Mouse (Mus musculus) fat pad, adult 2 months (tissue): ENCODE measurements at regions not wholly inside any gene's neighbourhood (a gene's known extent, or its start where the extent isn't known, plus 50 kb on each side); places are given as distances from the start of the nearest gene placed in this dataset.
"Not testable (repeated sequence)": the region's sequence is repeated elsewhere in the genome, so short reads cannot be mapped to it uniquely, and the experiment has no call there.

Source experiments
- DNase-seq: peaks from one replicate; pipeline ENCODE4 v3.0.0-alpha.2; 2011; ENCODE audit warnings: low read depth, low spot score; ENCODE audit errors: extremely low read depth

DNA sequence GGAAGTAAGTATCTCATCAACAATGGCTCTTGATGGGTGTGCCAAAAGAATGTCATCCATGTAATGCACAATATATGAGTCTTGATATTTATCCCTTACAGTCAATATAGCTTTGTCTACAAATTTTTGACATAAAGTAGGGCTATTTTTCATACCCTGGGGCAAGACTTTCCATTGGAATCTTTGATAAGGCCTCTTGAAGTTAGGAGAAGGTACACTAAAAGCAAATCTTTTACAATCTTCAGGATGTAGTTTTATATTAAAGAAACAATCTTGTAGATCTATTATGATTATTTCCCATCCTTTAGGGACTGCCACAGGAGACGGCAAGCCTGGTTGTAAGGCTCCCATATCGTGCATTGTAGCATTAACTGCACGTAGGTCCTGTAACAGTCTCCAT is 1038.8 kb upstream of the Sel1l start:
- no peak for DNase-seq

DNA sequence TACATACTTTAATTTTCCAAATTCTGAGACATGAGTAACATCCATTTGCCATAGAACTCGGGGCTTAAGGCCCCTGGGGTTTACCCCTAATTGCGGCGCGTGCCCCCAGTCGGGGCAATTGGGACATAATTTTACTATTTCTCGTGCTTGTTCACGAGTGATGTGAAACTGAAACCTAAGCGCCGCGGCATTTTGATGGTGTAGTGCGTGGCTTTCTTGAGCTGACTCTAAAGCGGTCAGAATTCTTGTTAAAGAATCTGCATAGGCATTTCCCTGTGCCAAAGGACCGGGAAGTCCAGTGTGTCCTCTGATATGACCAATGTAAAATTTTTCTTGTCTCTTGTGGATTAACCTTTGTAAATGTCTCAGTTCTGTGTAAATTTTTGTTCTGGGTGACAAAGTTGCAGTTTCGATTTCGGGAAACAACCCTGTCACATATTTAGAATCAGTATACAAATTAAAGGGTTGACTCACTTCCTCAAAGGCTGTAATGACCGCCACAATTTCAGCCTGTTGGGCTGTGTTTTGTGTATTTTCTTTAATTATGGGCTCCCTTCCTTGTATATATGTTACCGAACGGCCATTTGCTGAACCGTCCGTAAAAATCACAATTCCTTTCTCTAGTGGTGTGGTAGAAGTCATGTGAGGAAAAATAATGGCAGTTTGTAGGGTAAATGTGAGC is 1037.6 kb upstream of the Sel1l start:
- not testable (repeated sequence) for DNase-seq

DNA sequence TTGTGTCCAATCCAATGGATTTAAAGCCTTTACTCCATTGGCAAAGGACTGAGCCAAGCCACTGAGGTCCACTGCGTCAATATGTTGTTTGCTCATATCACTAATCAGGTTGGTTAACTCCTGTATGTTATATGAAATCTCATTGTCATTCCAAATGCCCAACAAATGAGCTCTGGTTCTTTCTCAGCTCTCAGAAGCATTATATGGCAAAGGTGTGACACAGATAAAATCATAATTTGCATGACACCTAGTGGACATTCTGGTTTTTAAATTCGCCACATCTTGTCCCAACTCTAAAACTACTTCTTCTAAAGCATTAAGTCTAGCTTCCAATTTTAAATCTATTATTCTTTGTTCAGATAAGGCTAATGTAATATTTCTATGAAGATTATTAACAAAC is 1035.1 kb upstream of the Sel1l start:
- not testable (repeated sequence) for DNase-seq

DNA sequence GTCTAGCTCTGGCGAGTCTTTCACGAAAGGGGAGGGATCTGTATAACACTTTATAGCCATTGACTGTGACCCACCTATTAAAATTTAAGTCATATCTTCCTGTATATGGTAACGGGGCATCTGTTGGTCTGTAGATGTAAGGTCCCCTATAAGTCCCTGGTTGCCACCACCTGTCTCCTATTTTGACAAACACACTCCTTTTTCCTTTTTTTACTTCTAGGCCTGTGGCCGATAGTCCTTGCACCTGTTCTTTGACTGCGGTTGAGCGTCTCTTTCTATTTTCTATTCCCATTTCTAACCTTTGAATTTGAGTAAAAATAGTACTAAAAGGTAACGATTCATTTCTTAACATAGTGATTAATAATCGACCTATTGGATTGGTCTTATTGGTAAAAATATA is 1034.1 kb upstream of the Sel1l start:
- DNase-seq = not testable (repeated sequence)

DNA sequence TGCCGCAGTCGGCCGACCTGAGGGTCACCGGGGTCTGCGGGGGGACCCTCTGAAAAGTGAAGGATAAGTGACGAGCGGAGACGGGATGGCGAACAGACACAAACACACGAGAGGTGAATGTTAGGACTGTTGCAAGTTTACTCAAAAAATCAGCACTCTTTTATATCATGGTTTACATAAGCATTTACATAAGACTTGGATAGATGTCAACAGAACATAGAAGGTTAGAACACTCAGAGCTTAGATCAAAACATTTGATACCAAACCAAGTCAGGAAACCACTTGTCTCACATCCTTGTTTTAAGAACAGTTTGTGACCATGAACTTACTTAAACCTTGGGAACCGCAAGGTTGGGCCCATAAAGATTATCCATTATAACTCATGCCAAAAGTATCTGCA is 1033.6 kb upstream of the Sel1l start:
- not testable (repeated sequence) for DNase-seq

DNA sequence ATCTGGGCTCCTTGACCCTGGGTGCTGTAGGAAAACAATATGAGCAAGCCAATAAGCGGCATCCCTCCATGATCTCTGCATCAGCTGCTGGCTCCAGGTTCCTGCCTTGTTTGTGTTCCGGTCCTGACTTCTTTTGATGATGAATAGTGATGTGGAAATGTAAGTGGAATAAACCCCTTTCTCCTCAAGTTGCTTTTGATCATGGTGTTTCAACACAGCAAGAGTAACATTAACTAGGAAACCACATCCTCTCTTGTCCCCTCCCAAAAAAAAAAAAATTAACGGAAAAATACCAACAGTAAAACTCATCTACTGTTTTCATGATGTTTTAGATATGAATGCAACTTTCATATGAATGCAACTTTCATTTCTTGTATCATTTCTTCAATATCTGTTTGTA is 1024.6 kb upstream of the Sel1l start:
- DNase-seq = no peak

DNA sequence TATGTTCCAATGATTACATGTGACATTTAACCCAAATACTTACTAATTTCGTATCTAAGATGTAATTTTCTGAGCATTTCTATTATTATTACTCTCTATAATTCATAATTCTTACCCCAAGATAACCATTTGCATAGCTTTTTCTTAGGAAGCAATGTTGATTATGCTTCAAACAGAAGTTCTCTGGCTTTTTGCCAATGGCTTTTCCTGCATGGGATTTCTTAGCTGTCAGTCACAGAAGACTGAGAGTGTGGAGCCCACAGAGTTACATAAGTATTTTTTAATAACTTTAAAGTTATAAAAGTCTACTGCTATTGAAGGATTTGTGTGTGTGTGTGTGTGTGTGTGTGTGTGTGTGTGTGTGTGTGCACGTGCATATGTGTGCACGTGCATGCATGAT is 1020.4 kb upstream of the Sel1l start:
- DNase-seq = no peak

DNA sequence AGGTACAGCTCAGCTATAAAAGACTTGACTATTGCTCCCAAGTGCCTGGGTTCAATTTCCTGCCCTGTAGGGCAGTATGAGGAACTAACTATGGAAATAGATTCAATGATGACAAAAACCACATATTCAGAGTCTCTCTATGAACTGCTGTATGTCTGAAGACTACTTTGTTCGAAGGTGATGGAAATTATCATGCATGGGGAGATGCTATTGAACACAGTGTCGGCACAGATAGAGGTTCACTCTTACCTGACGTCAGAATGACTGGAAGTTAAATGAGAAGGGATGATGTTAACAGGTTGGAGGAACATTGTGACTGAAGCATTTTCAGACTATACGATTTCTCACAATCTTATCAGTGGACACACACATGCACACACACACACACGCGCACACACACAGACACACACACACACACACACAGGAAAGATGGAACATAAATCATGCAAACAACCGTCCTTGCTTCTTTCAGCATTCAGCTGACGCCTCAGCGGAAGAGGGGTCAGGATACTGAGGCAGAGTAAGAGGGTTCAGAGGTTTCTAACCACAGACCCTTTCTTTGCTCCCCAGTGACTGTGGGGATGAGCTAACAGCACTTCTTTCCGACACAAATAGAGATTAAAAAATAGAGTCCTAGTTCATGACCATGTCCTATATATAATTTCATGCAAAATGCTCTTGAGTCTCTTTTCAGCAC is 974.3 kb upstream of the Sel1l start:
- no peak for DNase-seq

DNA sequence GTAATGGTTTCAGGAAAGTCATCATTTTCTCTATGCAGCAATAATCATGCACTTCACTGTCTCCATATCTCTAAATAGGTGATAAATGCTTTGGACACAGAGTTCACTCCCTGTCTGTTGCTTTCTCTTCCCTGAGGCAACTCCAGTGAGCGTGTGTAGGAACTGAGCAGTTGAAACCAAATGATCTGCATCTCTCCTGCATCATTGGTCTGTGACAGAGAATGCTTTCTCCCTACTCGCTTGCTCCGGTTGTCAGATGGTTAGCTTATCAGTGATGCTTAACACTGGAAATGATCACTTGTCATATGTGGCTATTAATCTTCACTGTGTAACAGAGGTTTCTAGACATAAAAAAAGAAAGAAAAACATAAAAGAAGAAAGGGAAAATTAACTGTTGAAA is 969.7 kb upstream of the Sel1l start:
- no peak for DNase-seq

DNA sequence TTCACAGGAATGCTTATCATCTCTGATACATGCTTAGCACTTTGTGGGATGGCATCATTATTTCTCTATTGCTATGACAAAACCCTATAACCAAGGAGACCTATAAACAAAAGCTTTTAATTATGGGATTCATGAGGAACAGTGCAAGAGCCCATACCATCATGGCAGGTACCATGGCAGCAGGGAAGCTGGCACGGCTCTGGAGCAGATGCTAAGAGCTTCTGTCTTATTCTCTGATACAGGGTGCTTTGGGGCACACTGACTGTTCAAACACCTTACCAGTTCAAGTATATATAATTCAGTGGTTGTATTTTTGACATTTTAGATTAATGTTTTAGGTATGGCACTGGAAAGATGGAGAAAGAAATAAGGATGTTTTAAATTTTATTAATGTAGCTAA is 952.2 kb upstream of the Sel1l start:
- DNase-seq = no peak

DNA sequence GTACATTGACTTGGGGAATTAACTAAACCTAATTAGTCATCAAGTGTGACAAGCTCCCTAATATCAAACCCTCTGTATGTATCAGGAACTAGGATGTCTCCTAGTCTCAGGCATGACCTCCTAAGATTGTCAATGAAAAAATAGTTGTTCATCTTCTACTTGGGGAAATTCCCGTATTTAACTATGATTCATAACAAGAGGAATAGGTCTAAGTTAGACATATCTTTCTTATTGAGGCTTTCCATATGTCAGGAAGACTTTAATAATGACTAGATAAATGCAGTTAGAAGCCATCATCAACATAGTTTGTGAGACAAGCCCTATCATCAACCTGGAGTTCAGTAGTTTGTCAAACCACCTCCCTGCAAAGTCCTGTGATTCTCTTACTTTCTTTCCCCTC is 934.4 kb upstream of the Sel1l start:
- DNase-seq = no peak

DNA sequence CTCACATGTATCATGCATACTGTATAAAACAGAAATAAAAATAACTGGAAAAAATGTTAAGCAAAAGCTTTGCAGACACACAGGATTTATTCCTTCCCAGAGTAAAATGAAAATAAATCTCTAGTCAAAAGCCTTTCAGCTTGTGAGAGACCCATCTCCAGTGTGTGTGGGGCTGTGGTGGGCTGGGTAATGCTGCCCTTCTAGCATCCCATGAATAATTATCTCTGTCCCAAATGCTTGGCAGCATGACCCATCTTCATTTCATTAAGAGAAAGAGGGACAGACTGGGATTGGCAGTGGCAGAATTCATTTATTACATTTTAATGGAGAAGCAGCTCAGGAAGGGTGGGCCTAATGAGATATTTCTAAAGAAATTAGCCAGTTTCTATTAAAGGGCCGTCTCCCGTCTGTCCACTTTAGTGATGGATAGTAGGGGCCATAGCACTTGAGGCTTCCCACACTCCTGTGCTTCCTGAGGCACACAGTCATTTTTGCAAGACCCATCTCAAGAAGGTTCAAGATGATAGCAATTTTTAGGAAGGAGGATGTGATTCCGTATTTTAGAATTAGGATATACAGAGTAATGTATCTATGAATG is 930.8 kb upstream of the Sel1l start:
- DNase-seq = no peak

DNA sequence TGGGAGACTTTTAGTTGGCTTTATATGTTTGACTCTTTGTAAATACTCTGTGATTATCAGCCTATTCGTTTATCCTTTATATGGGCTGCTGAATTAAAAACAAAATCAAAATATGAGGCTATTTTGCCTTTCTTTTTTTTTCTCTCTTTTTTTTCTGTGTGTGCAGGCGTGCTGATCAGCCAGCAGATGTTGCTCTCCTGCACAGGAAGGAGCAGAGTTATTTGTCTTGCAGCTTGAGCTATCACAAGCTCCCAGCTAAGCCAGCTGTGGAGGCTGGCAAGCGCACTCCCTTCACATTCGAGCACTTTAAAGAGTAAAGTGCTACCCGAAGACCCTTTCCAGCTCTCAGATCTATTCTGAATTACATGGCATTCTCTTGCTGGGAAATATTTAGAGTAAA is 926.7 kb upstream of the Sel1l start:
- no peak for DNase-seq

DNA sequence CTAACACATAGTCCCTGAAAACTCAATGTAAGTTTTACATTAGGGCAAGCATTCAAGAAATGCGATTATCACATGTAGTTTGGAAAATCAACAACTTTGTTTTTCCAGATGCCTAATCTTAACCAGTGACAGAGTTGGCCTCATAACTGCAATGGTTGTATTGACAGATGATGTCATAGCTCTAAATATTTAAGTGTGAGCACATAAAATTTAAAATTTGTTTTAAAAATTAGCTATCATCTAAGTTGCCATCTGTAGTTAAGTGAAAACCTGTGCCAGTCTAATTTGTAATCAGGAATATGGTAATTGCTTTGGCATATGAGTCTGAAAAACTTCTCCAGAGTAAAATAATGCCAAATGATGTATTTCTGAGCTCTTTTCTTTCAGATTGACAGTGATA is 899.6 kb upstream of the Sel1l start:
- DNase-seq = no peak

DNA sequence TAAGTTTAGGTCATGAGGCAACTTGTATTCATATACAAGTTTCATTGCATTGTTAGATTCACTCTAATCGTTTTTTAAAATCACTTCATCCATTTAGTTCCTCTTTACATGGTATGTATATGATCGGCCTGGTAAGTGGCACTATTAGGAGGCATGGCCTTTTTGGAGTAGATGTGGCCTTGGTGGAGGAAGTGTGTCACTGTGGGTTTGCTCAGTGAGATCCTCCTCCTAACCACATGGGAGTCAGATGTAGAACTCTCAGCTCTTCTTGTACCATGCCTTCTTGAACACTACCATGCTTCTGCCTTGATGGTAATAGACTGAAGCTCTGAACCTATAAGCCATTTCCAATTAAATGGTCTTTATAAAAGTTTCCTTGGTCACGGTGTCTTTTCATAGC is 891.9 kb upstream of the Sel1l start:
- DNase-seq = no peak

DNA sequence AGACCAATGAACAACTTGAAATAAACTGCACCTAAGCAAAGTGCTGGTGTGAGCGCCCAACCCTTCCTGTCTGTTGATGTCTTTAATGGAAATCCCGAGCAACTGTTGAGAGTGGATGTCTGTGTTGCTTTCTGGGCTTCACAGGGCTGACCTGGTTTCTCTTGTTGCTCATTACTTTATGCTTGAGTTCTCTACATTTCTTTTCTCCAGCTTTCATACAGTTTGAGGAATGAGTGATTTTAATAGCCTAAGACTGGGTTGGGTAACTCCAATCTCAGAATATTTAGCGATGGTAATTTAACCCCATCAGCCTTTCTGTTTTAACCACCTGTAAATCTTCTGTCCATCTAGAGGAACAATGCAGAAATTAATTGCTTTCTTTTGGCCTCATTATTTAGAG is 890.2 kb upstream of the Sel1l start:
- no peak for DNase-seq

DNA sequence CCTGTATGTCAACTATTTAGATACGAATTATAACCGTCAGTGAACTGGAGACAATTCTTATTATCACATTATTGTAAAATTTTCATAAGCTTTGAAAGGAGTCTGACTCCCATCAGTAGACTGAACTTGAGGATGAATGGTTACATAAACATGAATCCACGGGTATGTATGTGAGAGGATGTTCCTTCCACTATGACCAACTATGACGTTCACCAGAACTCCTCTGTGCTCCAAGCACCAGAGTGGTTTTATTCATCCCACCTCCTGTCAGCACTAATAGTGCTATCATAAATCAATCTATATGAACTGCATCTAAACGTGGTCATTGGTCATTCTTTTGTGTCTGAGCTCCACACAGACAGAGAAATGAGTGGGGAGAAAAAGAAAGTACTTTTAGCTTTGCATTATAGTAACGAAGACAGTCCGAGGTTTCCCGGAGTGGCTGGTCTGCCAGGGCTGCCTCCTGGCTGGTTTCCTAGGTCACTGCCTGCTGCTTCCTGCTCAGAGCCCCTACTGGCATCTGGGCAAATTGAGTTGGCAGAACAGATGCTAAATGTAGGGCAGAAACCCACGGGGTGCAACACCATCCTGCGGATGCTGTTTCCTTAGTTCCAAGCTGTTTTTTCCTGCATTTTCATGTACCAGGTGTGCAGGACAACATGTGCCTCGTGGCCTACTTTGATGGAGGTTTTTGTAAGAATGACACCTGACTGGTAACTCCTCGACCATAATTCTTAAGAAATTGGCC is 888.8 kb upstream of the Sel1l start:
- DNase-seq = no peak

DNA sequence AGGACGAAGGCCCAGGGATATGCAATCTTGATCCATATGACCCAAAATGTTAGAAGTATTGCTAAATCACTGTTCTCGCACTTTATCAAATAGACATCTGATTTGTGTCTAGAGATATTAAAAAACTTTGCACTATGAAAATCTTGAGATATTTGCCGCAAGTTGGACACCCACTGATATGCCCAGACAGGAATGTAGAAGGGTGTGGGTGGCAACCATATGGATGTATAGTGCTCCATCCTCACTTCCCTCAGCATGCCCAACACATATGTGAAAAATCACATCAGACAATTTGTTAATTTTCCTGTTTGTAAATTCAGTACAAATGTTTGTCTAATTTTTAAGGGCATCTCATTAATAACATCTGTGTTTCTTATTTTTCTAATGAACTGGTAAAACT is 874.1 kb upstream of the Sel1l start:
- no peak for DNase-seq

DNA sequence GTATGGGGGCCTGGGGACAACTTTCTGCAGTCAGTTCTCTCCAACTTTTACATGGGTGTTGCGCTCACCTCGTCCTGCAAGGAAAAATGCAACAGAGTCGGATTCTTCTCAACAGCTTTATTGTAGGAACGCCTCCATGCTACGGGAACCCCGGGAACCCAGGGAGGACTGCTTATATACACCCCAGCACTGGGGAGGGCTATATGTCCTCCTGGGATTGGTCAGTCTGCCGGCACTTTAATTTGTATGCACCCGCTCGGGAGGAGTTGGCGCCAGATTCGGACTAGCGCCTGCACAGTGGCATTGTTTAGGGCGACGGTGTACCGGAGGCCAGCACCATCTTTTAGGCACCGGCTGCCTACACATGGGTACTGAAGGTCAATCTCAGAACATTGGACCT is 864.5 kb upstream of the Sel1l start:
- DNase-seq = no peak

DNA sequence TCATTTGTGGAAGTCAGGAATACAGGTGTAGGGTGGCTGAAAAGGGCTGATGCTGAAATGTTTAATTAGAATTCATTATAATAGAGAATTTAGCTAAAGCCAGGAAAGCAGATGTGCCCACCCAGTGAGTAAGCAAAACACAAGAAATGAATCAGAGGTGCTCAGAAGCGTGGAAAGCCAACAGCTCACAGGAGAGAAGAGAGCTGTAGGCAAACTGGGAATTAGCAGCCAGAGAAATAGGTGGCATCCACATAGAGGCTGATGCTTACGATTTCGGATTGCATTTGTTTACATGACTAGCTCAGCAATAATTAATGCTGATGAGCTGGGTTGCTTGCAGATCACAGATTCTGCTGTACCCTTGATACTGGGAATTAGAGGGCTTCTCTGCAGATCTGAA is 859.5 kb upstream of the Sel1l start:
- no peak for DNase-seq

DNA sequence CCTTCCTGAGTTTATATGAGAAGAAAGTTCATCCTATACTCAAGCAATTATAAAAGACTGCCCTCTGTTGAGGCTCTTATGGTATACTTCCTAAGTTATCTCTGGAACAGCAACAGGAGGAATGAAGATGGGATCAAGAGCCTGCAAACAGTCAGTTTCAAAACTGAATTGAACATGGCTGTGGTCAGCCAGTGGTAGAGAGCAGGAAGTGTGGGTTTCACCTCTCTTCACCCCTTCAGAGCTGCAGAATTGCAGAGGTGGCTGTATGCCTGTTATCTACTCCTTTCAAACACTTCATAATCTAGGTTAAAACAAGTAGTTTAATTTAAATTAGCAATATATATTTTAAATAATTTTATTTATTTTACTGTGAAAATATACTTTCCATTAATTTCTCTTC is 854.8 kb upstream of the Sel1l start:
- no peak for DNase-seq

DNA sequence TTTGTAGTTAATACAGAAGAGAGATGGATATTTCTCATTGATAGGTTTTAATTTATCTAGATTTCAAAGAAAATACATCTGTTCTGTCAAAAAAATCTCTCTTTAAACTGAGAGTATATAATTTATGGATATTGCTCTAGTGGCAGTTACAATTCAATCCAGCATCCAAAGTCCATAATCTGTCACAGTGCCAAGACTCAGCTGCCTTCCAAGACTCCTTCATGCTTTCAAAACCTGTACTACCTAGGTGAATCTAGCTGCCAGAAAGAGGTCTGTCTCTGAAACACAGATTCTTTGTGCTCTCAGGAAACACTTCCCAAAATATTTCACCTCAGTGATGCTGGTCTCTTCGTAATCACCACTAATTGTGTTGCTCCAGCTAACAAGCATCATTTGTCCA is 844.0 kb upstream of the Sel1l start:
- no peak for DNase-seq
